Mouse (Mus musculus): ENCODE results near the gene Stub1. TPM values are rescaled to one million over a fixed set of nuclear protein-coding genes. Genes with fewer than 3 reads are reported as not detected.

The Stub1 gene
- polyA plus RNA-seq, 1 experiment = 246 TPM

DNA sequence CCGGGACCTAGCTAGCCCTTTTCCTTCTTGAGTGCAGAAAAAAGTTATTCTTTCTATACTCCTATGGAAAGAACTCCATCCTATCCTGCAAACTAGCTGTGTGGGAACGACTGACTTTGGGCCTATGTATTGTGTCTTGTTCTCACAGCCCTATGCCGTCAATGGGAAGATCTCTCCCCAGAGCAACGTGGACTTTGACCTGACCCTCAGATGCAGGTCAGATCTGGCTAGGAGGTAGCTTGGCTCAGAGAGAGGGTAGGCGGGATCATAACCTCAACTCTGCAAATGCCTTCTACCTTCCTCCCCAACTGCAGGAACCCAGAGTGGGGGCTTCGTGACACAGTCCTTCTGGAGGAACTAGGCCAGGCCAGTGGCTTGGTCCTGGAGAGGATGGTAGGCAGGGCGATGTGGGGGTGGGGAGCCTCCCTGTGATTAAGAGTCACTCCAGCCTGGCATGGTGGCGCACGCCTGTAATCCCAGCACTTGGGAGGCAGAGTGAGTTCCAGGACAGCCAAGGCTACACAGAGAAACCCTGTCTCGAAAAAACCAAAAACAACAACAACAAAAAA lies 43.2 kb upstream of the Stub1 start:
- TF ChIP-seq CTCF (IDR thresholded peaks at IDR 0.05; ENCODE audit: control insufficient read depth, insufficient read depth, insufficient read length) = no peak
- no peak for TF ChIP-seq MYOG (IDR thresholded peaks at IDR 0.05; ENCODE audit: control insufficient read depth, extremely low read depth, insufficient read length)
- TF ChIP-seq FOSL1 (IDR thresholded peaks at IDR 0.05; ENCODE audit: insufficient read depth, low read length, poor library complexity, severe bottlenecking) = no peak
- no peak for TF ChIP-seq CEBPB (IDR thresholded peaks at IDR 0.05; ENCODE audit: low read depth)
- no peak for TF ChIP-seq MAX (IDR thresholded peaks at IDR 0.05)
- no peak for TF ChIP-seq USF1 (IDR thresholded peaks at IDR 0.05; ENCODE audit: low read depth)
- no peak for TF ChIP-seq MYOD1 (IDR thresholded peaks at IDR 0.05; ENCODE audit: control insufficient read depth, insufficient read length, low read depth)
- H3K79me2 ChIP-seq (ENCODE audit: control insufficient read depth, insufficient read depth) = peaks cover 8% of the 10 kb centered on the region
- no peaks in the 10 kb centered on the region for H3K27me3 ChIP-seq (ENCODE audit: control insufficient read depth, insufficient read depth, insufficient read length)
- no peaks in the 10 kb centered on the region for H3K79me3 ChIP-seq (ENCODE audit: low read depth)
- H3ac ChIP-seq (ENCODE audit: control insufficient read depth, insufficient read length, low read depth) = peak overlapping the region; percentile 42
- H3K36me3 ChIP-seq (ENCODE audit: control insufficient read depth, insufficient read depth) = peaks cover 7% of the 10 kb centered on the region
- H3K4me3 ChIP-seq (ENCODE audit: insufficient read depth, poor library complexity, severe bottlenecking) = no peak overlapping the region

DNA sequence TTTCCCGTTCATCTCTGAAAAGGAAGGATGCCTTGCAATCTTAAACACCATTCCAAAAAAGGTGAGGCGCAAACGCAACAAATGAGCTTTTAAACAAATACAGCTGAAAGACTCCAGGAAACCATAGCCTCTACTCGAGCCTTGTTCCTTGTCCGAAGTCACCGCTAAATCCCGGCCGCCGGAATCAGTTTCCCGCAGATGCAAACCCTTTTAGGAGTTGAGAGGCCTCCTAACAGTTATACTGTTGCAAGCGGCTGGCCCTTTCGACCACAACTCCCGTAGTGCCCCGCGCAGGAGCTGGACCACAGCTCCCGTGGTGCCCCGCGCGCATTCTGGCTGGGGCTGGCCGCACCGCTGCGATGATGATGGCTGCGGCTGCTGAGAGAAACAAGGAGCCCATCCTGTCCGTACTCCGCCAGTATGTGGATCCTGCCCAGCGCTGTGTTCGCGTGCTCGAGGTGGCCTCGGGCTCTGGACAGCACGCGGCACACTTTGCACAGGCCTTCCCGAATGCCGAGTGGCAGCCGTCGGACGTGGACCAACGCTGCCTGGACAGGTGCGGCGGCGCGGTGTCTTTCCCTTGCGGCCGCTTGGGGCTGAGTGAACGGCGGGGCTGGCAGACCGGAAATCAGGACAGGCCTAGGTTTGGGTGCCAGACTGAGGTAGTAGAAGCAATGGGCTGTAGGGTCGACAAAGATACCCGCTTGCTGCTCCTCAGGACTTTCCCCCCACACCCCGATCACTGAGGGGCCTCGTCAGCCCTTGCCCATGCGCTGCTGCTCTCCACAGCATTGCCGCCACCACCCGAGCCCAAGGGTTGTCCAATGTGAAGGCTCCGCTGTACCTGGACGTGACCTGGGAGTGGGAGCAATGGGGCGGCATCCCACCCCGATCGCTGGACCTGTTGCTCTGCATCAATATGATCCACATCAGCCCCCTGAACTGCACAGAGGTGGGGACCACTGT lies 42.2 kb upstream of the Stub1 start:
- Histone ChIP-seq H3K36me3 (ENCODE audit: control insufficient read depth, insufficient read depth) (peaks cover 4% of the 10 kb centered on the region), H3ac (ENCODE audit: control insufficient read depth, insufficient read length, low read depth) (peak overlapping the region; percentile 78), H3K79me2 (ENCODE audit: control insufficient read depth, insufficient read depth) (peaks cover 8% of the 10 kb centered on the region), H3K27me3 (ENCODE audit: control insufficient read depth, insufficient read depth, insufficient read length) (no peaks in the 10 kb centered on the region), H3K79me3 (ENCODE audit: low read depth) (no peaks in the 10 kb centered on the region), H3K4me3 (ENCODE audit: insufficient read depth, poor library complexity, severe bottlenecking) (peak overlapping the region; percentile 53)
- TF ChIP-seq MAX (IDR thresholded peaks at IDR 0.05) = peak; percentile 7
- TF ChIP-seq CTCF (IDR thresholded peaks at IDR 0.05; ENCODE audit: control insufficient read depth, insufficient read depth, insufficient read length) = no peak
- no peak for TF ChIP-seq FOSL1 (IDR thresholded peaks at IDR 0.05; ENCODE audit: insufficient read depth, low read length, poor library complexity, severe bottlenecking)
- TF ChIP-seq MYOG (IDR thresholded peaks at IDR 0.05; ENCODE audit: control insufficient read depth, extremely low read depth, insufficient read length) = no peak
- TF ChIP-seq MYOD1 (IDR thresholded peaks at IDR 0.05; ENCODE audit: control insufficient read depth, insufficient read length, low read depth) = peak; percentile 57
- TF ChIP-seq USF1 (IDR thresholded peaks at IDR 0.05; ENCODE audit: low read depth) = no peak
- TF ChIP-seq CEBPB (IDR thresholded peaks at IDR 0.05; ENCODE audit: low read depth) = no peak

DNA sequence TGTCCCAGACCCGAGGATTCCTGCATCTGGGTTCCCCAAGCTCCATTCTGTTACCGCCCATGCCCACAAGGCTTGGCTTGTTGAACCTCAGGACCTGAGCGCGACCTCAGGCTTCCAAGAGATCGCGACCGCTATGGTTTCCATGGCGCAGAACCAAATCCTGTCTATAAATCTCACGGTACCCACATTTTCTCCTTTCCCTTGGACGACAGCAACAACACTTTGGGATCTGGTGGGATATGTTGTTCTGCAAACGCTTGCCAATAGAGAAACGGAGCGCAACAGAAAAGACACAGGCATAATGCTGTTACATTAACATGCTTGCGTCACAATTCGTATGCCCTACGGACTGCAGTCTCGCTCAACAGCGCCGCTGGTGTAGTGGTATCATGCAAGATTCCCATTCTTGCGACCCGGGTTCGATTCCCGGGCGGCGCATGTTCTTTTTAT lies 41.5 kb upstream of the Stub1 start, which contains the start of gene Mettl26:
Gene Mettl26 (plus strand): TSS at position 354 of the 450 bp plus-strand sequence.
- Histone ChIP-seq H3K36me3 (ENCODE audit: control insufficient read depth, insufficient read depth) (peaks cover 4% of the 10 kb centered on the region), H3K79me3 (ENCODE audit: low read depth) (no peaks in the 10 kb centered on the region), H3ac (ENCODE audit: control insufficient read depth, insufficient read length, low read depth) (peak within 1 kb of the TSS; percentile 78), H3K4me3 (ENCODE audit: insufficient read depth, poor library complexity, severe bottlenecking) (peak within 1 kb of the TSS; percentile 53), H3K27me3 (ENCODE audit: control insufficient read depth, insufficient read depth, insufficient read length) (no peaks in the 10 kb centered on the region), H3K79me2 (ENCODE audit: control insufficient read depth, insufficient read depth) (peaks cover 8% of the 10 kb centered on the region)
- TF ChIP-seq CTCF (IDR thresholded peaks at IDR 0.05; ENCODE audit: control insufficient read depth, insufficient read depth, insufficient read length) (no peak), USF1 (IDR thresholded peaks at IDR 0.05; ENCODE audit: low read depth) (no peak), MYOG (IDR thresholded peaks at IDR 0.05; ENCODE audit: control insufficient read depth, extremely low read depth, insufficient read length) (no peak), CEBPB (IDR thresholded peaks at IDR 0.05; ENCODE audit: low read depth) (no peak), FOSL1 (IDR thresholded peaks at IDR 0.05; ENCODE audit: insufficient read depth, low read length, poor library complexity, severe bottlenecking) (no peak), MAX (IDR thresholded peaks at IDR 0.05) (no peak), MYOD1 (IDR thresholded peaks at IDR 0.05; ENCODE audit: control insufficient read depth, insufficient read length, low read depth) (no peak)

DNA sequence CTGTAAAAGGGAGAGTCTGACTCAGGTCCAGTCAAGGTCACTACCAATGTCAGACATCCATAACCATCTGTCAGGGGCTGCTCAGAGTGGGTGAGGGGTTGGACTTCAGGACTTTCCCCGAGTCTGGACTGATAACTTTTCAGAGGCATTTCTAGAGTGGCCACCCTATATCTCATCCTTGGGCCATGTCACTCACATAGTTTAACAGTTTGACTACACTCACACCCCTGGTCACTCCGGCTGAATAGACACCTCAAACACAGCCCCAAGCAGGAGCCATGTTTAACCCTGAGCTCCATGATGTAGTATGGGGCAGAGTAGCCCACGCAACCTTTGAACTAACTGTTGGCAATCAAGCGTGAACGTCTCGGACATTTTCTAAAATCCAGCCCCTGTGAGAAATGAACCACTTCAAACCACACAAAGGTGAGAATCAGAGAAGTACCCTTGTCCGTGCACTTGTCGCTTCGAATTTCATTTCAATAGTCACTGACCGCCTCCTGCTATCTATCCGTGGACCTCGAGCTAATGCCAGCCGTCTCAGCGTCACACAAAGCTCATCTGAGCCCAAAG lies 41.0 kb upstream of the Stub1 start:
- Histone ChIP-seq H3K4me3 (ENCODE audit: insufficient read depth, poor library complexity, severe bottlenecking) (peak overlapping the region; percentile 53), H3K27me3 (ENCODE audit: control insufficient read depth, insufficient read depth, insufficient read length) (no peaks in the 10 kb centered on the region), H3K36me3 (ENCODE audit: control insufficient read depth, insufficient read depth) (peaks cover 4% of the 10 kb centered on the region), H3K79me2 (ENCODE audit: control insufficient read depth, insufficient read depth) (peaks cover 8% of the 10 kb centered on the region), H3K79me3 (ENCODE audit: low read depth) (no peaks in the 10 kb centered on the region), H3ac (ENCODE audit: control insufficient read depth, insufficient read length, low read depth) (peak overlapping the region; percentile 67)
- TF ChIP-seq FOSL1 (IDR thresholded peaks at IDR 0.05; ENCODE audit: insufficient read depth, low read length, poor library complexity, severe bottlenecking) (no peak), MYOG (IDR thresholded peaks at IDR 0.05; ENCODE audit: control insufficient read depth, extremely low read depth, insufficient read length) (no peak), USF1 (IDR thresholded peaks at IDR 0.05; ENCODE audit: low read depth) (no peak), MAX (IDR thresholded peaks at IDR 0.05) (no peak), CEBPB (IDR thresholded peaks at IDR 0.05; ENCODE audit: low read depth) (no peak), MYOD1 (IDR thresholded peaks at IDR 0.05; ENCODE audit: control insufficient read depth, insufficient read length, low read depth) (no peak), CTCF (IDR thresholded peaks at IDR 0.05; ENCODE audit: control insufficient read depth, insufficient read depth, insufficient read length) (no peak)
